Mouse (Mus musculus) G1E (cell line): ENCODE data around the gene Hk2. TPM values are rescaled to one million over a fixed set of nuclear protein-coding genes. Genes with fewer than 3 reads are reported as not detected.

ENCODE experiments used
- ATAC-seq: 2 replicates; pipeline ENCODE4 v1.8.0; 2016; ENCODE audit warnings: mild to moderate bottlenecking; ENCODE audit not compliant: insufficient number of reproducible peaks, poor library complexity, low FRiP score, severe bottlenecking; ENCODE audit errors: extremely low read depth
- DNase-seq: peaks from one replicate; pipeline ENCODE4 v3.0.0; 2012; ENCODE audit warnings: low spot score
- H3K27me3 ChIP-seq: 2 replicates; pipeline ENCODE4 v1.6.1; 2012; ENCODE audit warnings: mild to moderate bottlenecking, low read length, inconsistent platforms; ENCODE audit not compliant: insufficient read depth
- H3K36me3 ChIP-seq: replicated peaks from 2 replicates; pipeline ENCODE3; 2012; ENCODE audit warnings: mild to moderate bottlenecking, inconsistent platforms
- H3K4me1 ChIP-seq: 2 replicates; pipeline ENCODE4 v1.6.1; 2012; ENCODE audit warnings: low read depth, low read length, inconsistent platforms, mixed read lengths; ENCODE audit not compliant: insufficient read depth
- H3K4me3 ChIP-seq: 2 replicates; pipeline ENCODE4 v1.5.1; 2012; ENCODE audit warnings: low read depth, mild to moderate bottlenecking, inconsistent platforms, low read length, moderate library complexity, mixed read lengths
- H3K9me3 ChIP-seq: replicated peaks from 2 replicates; pipeline ENCODE4 v1.6.1; 2012; ENCODE audit warnings: inconsistent platforms
- CTCF ChIP-seq: IDR thresholded peaks from 2 replicates; pipeline ENCODE4 v1.5.1; 2012; ENCODE audit warnings: low read depth, low read length, inconsistent platforms, mixed read lengths
- GATA1 ChIP-seq: IDR thresholded peaks from 2 replicates; pipeline ENCODE4 v1.6.1; 2012; ENCODE audit warnings: borderline replicate concordance, low read length, inconsistent platforms, mixed read lengths
- GATA2 ChIP-seq: IDR thresholded peaks from 2 replicates; pipeline ENCODE4 v1.6.1; 2012; ENCODE audit warnings: low read depth, low read length, inconsistent platforms, borderline replicate concordance
- POLR2AphosphoS5 ChIP-seq: IDR thresholded peaks from 2 replicates; pipeline ENCODE4 v1.6.1; 2012; ENCODE audit warnings: low read depth, low read length, inconsistent platforms; ENCODE audit not compliant: insufficient replicate concordance
- TAL1 ChIP-seq: conservative IDR thresholded peaks from 2 replicates; pipeline ENCODE4 v1.6.1; 2012; ENCODE audit warnings: low read depth, low read length, inconsistent platforms, mixed read lengths
- polyA plus RNA-seq: library from polyadenylated mRNA; stranded (reverse); fragments of >175 nt; gene quantifications from 2 replicates; pipeline ENCODE4 v1.2.3, GENCODE M21; 2012
- total RNA-seq, 2 experiments: library from RNA; stranded (forward) in 1 of 2; stranded (reverse) in 1 of 2; fragments of 200-1000 nt in 1 of 2; fragments of >200 nt in 1 of 2; fragmentation: Nextera tagmentation in 1 of 2; gene quantifications; 2 replicates each; pipeline ENCODE4 v1.2.3; 2014 to 2017

The Hk2 gene
- total and polyA plus RNA-seq, 3 experiments: 8.2 to 90.2 (median 52.4) TPM

- Histone ChIP-seq H3K4me3 (peak overlapping the region; percentile 0; the same call in 1 of the 2 replicates), H3K27me3 (no peaks in the 10 kb centered on the region), H3K9me3 (no peaks in the 10 kb centered on the region), H3K4me1 (peaks cover 96% of the 10 kb centered on the region), H3K36me3 (peaks cover 78% of the 10 kb centered on the region)
- ATAC-seq (no peak), DNase-seq (no peak)
- TF ChIP-seq GATA2 (no peak), CTCF (no peak), POLR2AphosphoS5 (no peak), GATA1 (no peak), TAL1 (no peak)
These were observed 7.6 kb downstream of the Hk2 start for GRCm38 (mm10) chr6:82766636-82767035.

- H3K36me3 ChIP-seq: peaks cover 73% of the 10 kb centered on the region
These were observed 9.0 kb downstream of the Hk2 start for GRCm38 (mm10) chr6:82765261-82765660.

GRCm38 (mm10) chr6:82763871-82764503 lies 10.3 kb downstream of the Hk2 start:
- H3K9me3 ChIP-seq: no peaks in the 10 kb centered on the region
- ATAC-seq: peak; percentile 92
- peaks cover 75% of the 10 kb centered on the region for H3K36me3 ChIP-seq
- TF ChIP-seq GATA1: no peak
- peak; percentile 80 for TF ChIP-seq TAL1
- peak overlapping the region; percentile 51; the same call in 1 of the 2 replicates for H3K4me3 ChIP-seq
- peaks cover 88% of the 10 kb centered on the region for H3K4me1 ChIP-seq
- DNase-seq: peak; percentile 88
- no peaks in the 10 kb centered on the region for H3K27me3 ChIP-seq

More at GRCm38 (mm10) chr6:82765261-82765660, 9.0 kb downstream of the Hk2 start:
- Histone ChIP-seq H3K4me3 (peak overlapping the region; percentile 45; the same call in 1 of the 2 replicates), H3K27me3 (no peaks in the 10 kb centered on the region), H3K4me1 (peaks cover 96% of the 10 kb centered on the region), H3K9me3 (no peaks in the 10 kb centered on the region)
- no peak for ATAC-seq
- no peak for DNase-seq
- TF ChIP-seq POLR2AphosphoS5: no peak
- no peak for TF ChIP-seq GATA2
- TF ChIP-seq GATA1: no peak
- TF ChIP-seq CTCF: no peak
- TF ChIP-seq TAL1: no peak

- ATAC-seq: no peak
- Histone ChIP-seq H3K27me3 (no peaks in the 10 kb centered on the region), H3K4me1 (peaks cover 89% of the 10 kb centered on the region), H3K36me3 (peaks cover 75% of the 10 kb centered on the region), H3K4me3 (no peak overlapping the region), H3K9me3 (no peaks in the 10 kb centered on the region)
- no peak for DNase-seq
- no peak for TF ChIP-seq TAL1
- no peak for TF ChIP-seq GATA1
- TF ChIP-seq GATA2: no peak
- TF ChIP-seq POLR2AphosphoS5: no peak
- no peak for TF ChIP-seq CTCF
These were observed 11.5 kb downstream of the Hk2 start for GRCm38 (mm10) chr6:82762728-82763127.

- no peak for ATAC-seq
- Histone ChIP-seq H3K4me3 (no peak overlapping the region), H3K36me3 (peaks cover 77% of the 10 kb centered on the region), H3K9me3 (no peaks in the 10 kb centered on the region), H3K4me1 (peaks cover 90% of the 10 kb centered on the region), H3K27me3 (no peaks in the 10 kb centered on the region)
- DNase-seq: no peak
- TF ChIP-seq GATA2 (no peak), POLR2AphosphoS5 (no peak), GATA1 (no peak), TAL1 (no peak), CTCF (no peak)
These were observed 13.4 kb downstream of the Hk2 start for GRCm38 (mm10) chr6:82760749-82761357.

GRCm38 (mm10) chr6:82759241-82759640 lies 15.0 kb downstream of the Hk2 start:
- Histone ChIP-seq H3K9me3 (no peaks in the 10 kb centered on the region), H3K4me3 (no peak overlapping the region), H3K27me3 (no peaks in the 10 kb centered on the region), H3K36me3 (peaks cover 84% of the 10 kb centered on the region), H3K4me1 (peaks cover 88% of the 10 kb centered on the region)
- ATAC-seq: no peak
- DNase-seq: no peak
- no peak for TF ChIP-seq CTCF
- TF ChIP-seq TAL1: no peak
- no peak for TF ChIP-seq GATA2
- TF ChIP-seq GATA1: no peak
- no peak for TF ChIP-seq POLR2AphosphoS5
